Mouse (Mus musculus): ENCODE measurements around the gene Bhlhb9. TPM values are rescaled to one million over a fixed set of nuclear protein-coding genes. Genes with fewer than 3 reads are reported as not detected.
"Not testable (repeated sequence)": the region's sequence is repeated elsewhere in the genome, so short reads cannot be mapped to it uniquely, and the experiment has no call there.

Gene Bhlhb9
- polyA plus RNA-seq, 1 experiment = 3.2 TPM

GRCm38 (mm10) chrX:135804149-135804548, 6.8 kb downstream of the Bhlhb9 start:
- no peak for TF ChIP-seq POLR2A (IDR thresholded peaks at IDR 0.05; ENCODE audit: borderline replicate concordance, control insufficient read depth, low read depth, low read length)
- TF ChIP-seq CTCF (IDR thresholded peaks at IDR 0.05; ENCODE audit: control insufficient read depth, insufficient read depth, low read length) = no peak
- Histone ChIP-seq H3K27ac (ENCODE audit: control insufficient read depth, insufficient read depth, low read depth, low read length, poor library complexity) (no peak overlapping the region), H3K4me1 (ENCODE audit: control insufficient read depth, insufficient read depth, low read length) (no peaks in the 10 kb centered on the region), H3K4me3 (replicated peaks; ENCODE audit: control insufficient read depth, low read depth, low read length) (no peak overlapping the region)
- WGBS = 88% methylated on average over 3 of the region's 3 CpGs

- 5% methylated on average over 1 of the region's 1 CpGs for WGBS
- TF ChIP-seq POLR2A (IDR thresholded peaks at IDR 0.05; ENCODE audit: borderline replicate concordance, control insufficient read depth, low read depth, low read length) (no peak), CTCF (IDR thresholded peaks at IDR 0.05; ENCODE audit: control insufficient read depth, insufficient read depth, low read length) (no peak)
- Histone ChIP-seq H3K27ac (ENCODE audit: control insufficient read depth, insufficient read depth, low read depth, low read length, poor library complexity) (no peak overlapping the region), H3K4me3 (replicated peaks; ENCODE audit: control insufficient read depth, low read depth, low read length) (no peak overlapping the region), H3K4me1 (ENCODE audit: control insufficient read depth, insufficient read depth, low read length) (no peaks in the 10 kb centered on the region)
Measured at GRCm38 (mm10) chrX:135805780-135806179, 8.4 kb downstream of the Bhlhb9 start.

GRCm38 (mm10) chrX:135835896-135836295, 38.5 kb downstream of the Bhlhb9 start:
- 43% methylated on average over 1 of the region's 1 CpGs for WGBS

GRCm38 (mm10) chrX:135837896-135838295, 40.5 kb downstream of the Bhlhb9 start:
- H3K4me3 ChIP-seq (replicated peaks; ENCODE audit: control insufficient read depth, low read depth, low read length) = no peak overlapping the region
- H3K4me1 ChIP-seq (ENCODE audit: control insufficient read depth, insufficient read depth, low read length) = no peaks in the 10 kb centered on the region
- H3K27ac ChIP-seq (ENCODE audit: control insufficient read depth, insufficient read depth, low read depth, low read length, poor library complexity) = no peak overlapping the region
- 62% methylated on average over 2 of the region's 2 CpGs for WGBS
- TF ChIP-seq CTCF (IDR thresholded peaks at IDR 0.05; ENCODE audit: control insufficient read depth, insufficient read depth, low read length) (no peak), POLR2A (IDR thresholded peaks at IDR 0.05; ENCODE audit: borderline replicate concordance, control insufficient read depth, low read depth, low read length) (no peak)

More at GRCm38 (mm10) chrX:135835896-135836295, 38.5 kb downstream of the Bhlhb9 start:
- not testable (repeated sequence) for H3K4me1 ChIP-seq (ENCODE audit: control insufficient read depth, insufficient read depth, low read length); H3K4me3 ChIP-seq (replicated peaks; ENCODE audit: control insufficient read depth, low read depth, low read length); H3K27ac ChIP-seq (ENCODE audit: control insufficient read depth, insufficient read depth, low read depth, low read length, poor library complexity)

GRCm38 (mm10) chrX:135838521-135839360, 41.3 kb downstream of the Bhlhb9 start, which contains the start of gene Gprasp2:
Gene Gprasp2, plus strand, starts transcription at chrX:135839034.
- not testable (repeated sequence) for H3K27ac ChIP-seq (ENCODE audit: control insufficient read depth, insufficient read depth, low read depth, low read length, poor library complexity); H3K4me1 ChIP-seq (ENCODE audit: control insufficient read depth, insufficient read depth, low read length); H3K4me3 ChIP-seq (replicated peaks; ENCODE audit: control insufficient read depth, low read depth, low read length)
- WGBS = 10% methylated on average over 28 of the region's 32 CpGs

- H3K4me1 ChIP-seq (ENCODE audit: control insufficient read depth, insufficient read depth, low read length); H3K27ac ChIP-seq (ENCODE audit: control insufficient read depth, insufficient read depth, low read depth, low read length, poor library complexity); H3K4me3 ChIP-seq (replicated peaks; ENCODE audit: control insufficient read depth, low read depth, low read length): not testable (repeated sequence)
- 7% methylated on average over 17 of the region's 17 CpGs for WGBS
Measured at GRCm38 (mm10) chrX:135839397-135840391, 42.3 kb downstream of the Bhlhb9 start.

GRCm38 (mm10) chrX:135866806-135867205, 69.4 kb downstream of the Bhlhb9 start:
- 80% methylated on average over 9 of the region's 9 CpGs for WGBS
- H3K4me3 ChIP-seq (replicated peaks; ENCODE audit: control insufficient read depth, low read depth, low read length); H3K27ac ChIP-seq (ENCODE audit: control insufficient read depth, insufficient read depth, low read depth, low read length, poor library complexity); H3K4me1 ChIP-seq (ENCODE audit: control insufficient read depth, insufficient read depth, low read length): not testable (repeated sequence)

- WGBS = 63% methylated on average over 1 of the region's 1 CpGs
- Histone ChIP-seq H3K4me3 (replicated peaks; ENCODE audit: control insufficient read depth, low read depth, low read length) (no peak overlapping the region), H3K4me1 (ENCODE audit: control insufficient read depth, insufficient read depth, low read length) (no peaks in the 10 kb centered on the region), H3K27ac (ENCODE audit: control insufficient read depth, insufficient read depth, low read depth, low read length, poor library complexity) (no peak overlapping the region)
- TF ChIP-seq CTCF (IDR thresholded peaks at IDR 0.05; ENCODE audit: control insufficient read depth, insufficient read depth, low read length) (no peak), POLR2A (IDR thresholded peaks at IDR 0.05; ENCODE audit: borderline replicate concordance, control insufficient read depth, low read depth, low read length) (no peak)
Measured at GRCm38 (mm10) chrX:135876679-135877078, 79.3 kb downstream of the Bhlhb9 start.
